Mouse (Mus musculus) layer of hippocampus, adult 8-10 months (tissue): ENCODE results near the gene Med11. TPM values are rescaled to one million over a fixed set of nuclear protein-coding genes. Genes with fewer than 3 reads are reported as not detected.

Source experiments
- DNase-seq, 2 experiments: peaks; one replicate each; pipeline ENCODE4 v3.0.0; 2022; ENCODE audit warnings: low spot score in 2 of 2
- microRNA-seq, 2 experiments: library from miRNA; unstranded; fragments of <30 nt; microRNA quantifications; one replicate each; pipeline ENCODE4 v1.2.0; 2022
- total RNA-seq, 4 experiments: library from RNA; stranded (reverse); gene quantifications; 2 replicates each; pipeline ENCODE4 v1.2.4; 2022

Med11 gene
- total RNA-seq, 4 experiments from 2014 or later: 10.6 to 16.9 (median 15.2) TPM

- DNase-seq: no peak
These were observed 50.3 kb downstream of the Med11 start for GRCm38 (mm10) chr11:70502018-70502417.

Small RNA genes lying within 50 kb of the gene (microRNA-seq; reads per million reads assigned to microRNA genes)
- gene Mir7115: 3.8 to 6.4 reads per million in 2 experiments

Other genes starting within 250 kb of the Med11 start
- gene Slc16a11, start 239.2 kb upstream of the Med11 start, total RNA-seq: 10 to 100 TPM; 35.6 to 44.8 (median 42.1) TPM
- 1 to 10 TPM; 6.5 to 9.5 (median 7.4) TPM for gene Slc16a13, start 230.9 kb upstream of the Med11 start, total RNA-seq
- 1 to 10 TPM in 1 of 4 experiments, under 1 TPM in 3; 0.91 to 1.9 (median 0.95) TPM for gene Bcl6b, start 222.1 kb upstream of the Med11 start, total RNA-seq
- 10 to 100 TPM; 39.3 to 45.7 (median 42.6) TPM for gene 0610010K14Rik, start 214.0 kb upstream of the Med11 start, total RNA-seq
- 1 to 10 TPM; 2.5 to 8.6 (median 3.5) TPM for gene Gm21988, start 212.1 kb upstream of the Med11 start, total RNA-seq
- gene Rnasek, start 212.1 kb upstream of the Med11 start, total RNA-seq: 100 to 1,000 TPM; 203 to 263 (median 244) TPM
- gene Alox12, start 196.6 kb upstream of the Med11 start, total RNA-seq: under 1 TPM; 0.17 to 0.41 (median 0.37) TPM
- gene Alox12e, start 129.3 kb upstream of the Med11 start, total RNA-seq: under 1 TPM in 3 of 4 experiments, not detected in 1; 0.18 to 0.38 (median 0.18) TPM
- gene Alox15, start 99.9 kb upstream of the Med11 start, total RNA-seq: under 1 TPM in 2 of 4 experiments, not detected in 2; 0.45 to 0.61 TPM
- gene Pelp1, start 41.9 kb upstream of the Med11 start, total RNA-seq: 10 to 100 TPM; 32.8 to 35.6 (median 33.8) TPM
- gene Arrb2, start 19.3 kb upstream of the Med11 start, total RNA-seq: 100 to 1,000 TPM in 2 of 4 experiments, 10 to 100 TPM in 2; 97.4 to 116 (median 101) TPM
- gene Zmynd15, start 7.5 kb downstream of the Med11 start, total RNA-seq: 1 to 10 TPM in 2 of 4 experiments, under 1 TPM in 2; 0.45 to 2.0 (median 1.1) TPM
- 1 to 10 TPM; 1.4 to 6.7 (median 3.5) TPM for gene Cxcl16, start 8.1 kb downstream of the Med11 start, total RNA-seq
- not detected for gene Tm4sf5, start 53.3 kb downstream of the Med11 start, total RNA-seq
- not detected for gene Vmo1, start 62.7 kb downstream of the Med11 start, total RNA-seq
- not detected for gene Gltpd2, start 67.3 kb downstream of the Med11 start, total RNA-seq
- 100 to 1,000 TPM; 176 to 204 (median 189) TPM for gene Psmb6, start 73.4 kb downstream of the Med11 start, total RNA-seq
- not detected for gene Gm40193, start 81.0 kb downstream of the Med11 start, total RNA-seq
- 10 to 100 TPM; 18.2 to 23.4 (median 20.2) TPM for gene Pld2, start 88.1 kb downstream of the Med11 start, total RNA-seq
- 100 to 1,000 TPM; 419 to 496 (median 460) TPM for gene Mink1, start 111.0 kb downstream of the Med11 start, total RNA-seq
- 1 to 10 TPM in 1 of 4 experiments, under 1 TPM in 2, not detected in 1; 0.54 to 1.1 (median 0.87) TPM for gene 4930544D05Rik, start 163.9 kb downstream of the Med11 start, total RNA-seq
- 1 to 10 TPM in 1 of 4 experiments, not detected in 3; 1.0 TPM for gene Chrne, start 167.3 kb downstream of the Med11 start, total RNA-seq
- under 1 TPM in 1 of 4 experiments, not detected in 3; 0.21 TPM for gene Gp1ba, start 187.2 kb downstream of the Med11 start, total RNA-seq
- 100 to 1,000 TPM in 1 of 4 experiments, 10 to 100 TPM in 3; 84.8 to 102 (median 92.8) TPM for gene Rnf167, start 195.3 kb downstream of the Med11 start, total RNA-seq
- 100 to 1,000 TPM; 118 to 129 (median 122) TPM for gene Slc25a11, start 195.6 kb downstream of the Med11 start, total RNA-seq
- gene Pfn1, start 202.7 kb downstream of the Med11 start, total RNA-seq: 100 to 1,000 TPM; 268 to 335 (median 298) TPM
- gene Eno3, start 205.3 kb downstream of the Med11 start, total RNA-seq: 10 to 100 TPM in 3 of 4 experiments, 1 to 10 TPM in 1; 10.0 to 14.5 (median 11.2) TPM
- 10 to 100 TPM; 47.4 to 54.8 (median 51.8) TPM for gene Spag7, start 217.5 kb downstream of the Med11 start, total RNA-seq
- gene Camta2, start 236.2 kb downstream of the Med11 start, total RNA-seq: 100 to 1,000 TPM; 291 to 332 (median 307) TPM
- gene Inca1, start 248.2 kb downstream of the Med11 start, total RNA-seq: 1 to 10 TPM; 3.8 to 6.5 (median 4.7) TPM
- 10 to 100 TPM; 71.2 to 92.9 (median 83.9) TPM for gene Kif1c, start 248.6 kb downstream of the Med11 start, total RNA-seq